Mouse (Mus musculus) intestine, embryonic 14.5 days (tissue): ENCODE measurements around the gene Alox5ap. TPM values are rescaled to one million over a fixed set of nuclear protein-coding genes. Genes with fewer than 3 reads are reported as not detected.

Experiments
- microRNA-seq: library from miRNA; unstranded; fragments of <30 nt; microRNA quantifications from one replicate; pipeline ENCODE4, GENCODE M21; 2016
- polyA plus RNA-seq: library from polyadenylated mRNA; unstranded; fragments of >200 nt; fragmentation: Nextera tagmentation; extraction: Ambion mirVana; gene quantifications from 2 replicates; pipeline ENCODE4 v1.2.1, GENCODE M21; 2014

The Alox5ap gene
- polyA plus RNA-seq, 1 experiment from 2014 or later, result 10.4 TPM

Small RNA genes within 50 kb of the gene (microRNA-seq; reads per million reads assigned to microRNA genes)
- not detected for gene Gm24105

Other genes with a start within 250 kb of the Alox5ap start
- 43.9 and 54.4 TPM in 2 replicates for gene Uspl1, start 80.4 kb upstream of the Alox5ap start, polyA plus RNA-seq
- gene Hmgb1, start 80.3 kb upstream of the Alox5ap start, polyA plus RNA-seq, result 1,358 and 1,458 TPM in 2 replicates
- gene Medag, start 147.0 kb downstream of the Alox5ap start, polyA plus RNA-seq, result 2.2 TPM in 2 replicates
- gene Tex26, start 174.9 kb downstream of the Alox5ap start, polyA plus RNA-seq, result 0.70 and 0.90 TPM in 2 replicates